Mouse (Mus musculus): Measurements from ENCODE around the gene Rnasek.

DNA sequence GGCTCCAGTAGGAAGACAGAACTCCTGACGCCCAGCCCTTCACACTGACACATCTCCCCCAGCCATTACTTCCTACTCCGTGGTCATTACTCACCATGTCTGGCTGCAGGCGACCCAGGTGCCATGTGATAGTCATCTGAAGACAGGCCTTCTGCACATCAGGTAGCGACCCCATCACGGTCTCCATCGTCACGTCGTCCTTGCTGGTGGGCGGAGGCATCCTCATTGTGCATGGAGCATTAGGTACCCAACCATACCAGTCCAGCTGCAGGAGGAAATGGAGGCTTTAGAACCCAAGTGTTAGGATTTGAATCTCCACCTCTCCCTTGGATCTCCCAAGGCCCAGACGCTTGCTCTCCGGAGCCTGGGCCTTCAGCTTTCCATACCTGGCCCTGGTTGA is 2.9 kb upstream of the Rnasek start:
- TF ChIP-seq POLR2A (IDR thresholded peaks at IDR 0.05; ENCODE audit: low read depth, low read length) (no peak), CTCF (conservative IDR thresholded peaks at IDR 0.05; ENCODE audit: insufficient read depth, insufficient read length, low read depth, low read length) (no peak)
